Comparison of ENCODE assay signal across 10 mouse cellular contexts in genomic region chr10:119010884-119011283, GRCm38 (mm10).
A peak's percentile ranks its signal among the peaks of the same experiment; 100 is the strongest.
DNase-seq lines count a peak whose midpoint lies in the region; ATAC-seq and TF ChIP-seq lines count a peak whose summit lies in the region.
"Had no signal": no experiment of that assay in that cellular context is flagged by ENCODE, and none has a peak within 500 bp of the region (broad histone marks: within the 10 kb centered on the region; RNA-seq: fewer than 3 reads in every experiment).

No protein-coding gene starts in this region.

- no peak for TF ChIP-seq EP300 in liver, postnatal 0 days (IDR thresholded peaks at IDR 0.05; ENCODE audit: low read depth)

- DNase-seq in adrenal gland, postnatal 10 days, result peak; percentile 32
- DNase-seq in adrenal gland, adult 2 months, result no peak
- no peak for DNase-seq in intestine, embryonic 14.5 days (ENCODE audit: low spot score)
- peak; percentile 82 for DNase-seq in liver, postnatal 0 days
- DNase-seq in cerebellum, postnatal 36 days, result no peak
- DNase-seq in frontal cortex, postnatal 14 days (ENCODE audit: low spot score in 2 of 2), result no peak

- no peaks in the 10 kb centered on the region for H3K9me3 ChIP-seq in intestine, embryonic 14.5 days (ENCODE audit: control insufficient read depth, low read length)
- no peaks in the 10 kb centered on the region for H3K9me3 ChIP-seq in liver, postnatal 0 days (ENCODE audit: low read length)
- H3K9me3 ChIP-seq in stomach, embryonic 14.5 days (ENCODE audit: control insufficient read depth, low read depth, low read length), result no peaks in the 10 kb centered on the region
- no peaks in the 10 kb centered on the region for H3K9me3 ChIP-seq in neural tube, embryonic 15.5 days (replicated peaks)
- H3K9me3 ChIP-seq: forebrain, embryonic 12.5 days; neural tube, embryonic 12.5 days had no signal

- H3K4me3 ChIP-seq in intestine, embryonic 14.5 days (ENCODE audit: low read depth, low read length), result no peak overlapping the region
- no peak overlapping the region for H3K4me3 ChIP-seq in liver, postnatal 0 days (ENCODE audit: low read depth, low read length)
- no peak overlapping the region for H3K4me3 ChIP-seq in stomach, embryonic 14.5 days (ENCODE audit: low read depth, low read length)
- no peak overlapping the region for H3K4me3 ChIP-seq in neural tube, embryonic 15.5 days (replicated peaks)
- H3K4me3 ChIP-seq: forebrain, embryonic 12.5 days; neural tube, embryonic 12.5 days had no signal

- no peak for TF ChIP-seq CTCF in liver, postnatal 0 days (IDR thresholded peaks at IDR 0.05; ENCODE audit: low read depth)

- no peak overlapping the region for H3K27ac ChIP-seq in intestine, embryonic 14.5 days (ENCODE audit: low read depth)
- peak overlapping the region; percentile 84 for H3K27ac ChIP-seq in liver, postnatal 0 days (ENCODE audit: low read depth)
- 0 out of 2 replicates have a peak overlapping the region, but pooled peaks have one; percentile 15 for H3K27ac ChIP-seq in stomach, embryonic 14.5 days (ENCODE audit: low read length)
- no peak overlapping the region for H3K27ac ChIP-seq in neural tube, embryonic 15.5 days (replicated peaks)
- H3K27ac ChIP-seq: forebrain, embryonic 12.5 days; neural tube, embryonic 12.5 days had no signal

- peaks cover 9% of the 10 kb centered on the region for H3K4me1 ChIP-seq in intestine, embryonic 14.5 days (replicated peaks; ENCODE audit: control insufficient read depth, insufficient read depth, low read length)
- H3K4me1 ChIP-seq in liver, postnatal 0 days (ENCODE audit: insufficient read depth), result no peaks in the 10 kb centered on the region; the same call in 1 of the 2 replicates
- H3K4me1 ChIP-seq in stomach, embryonic 14.5 days (ENCODE audit: control insufficient read depth, insufficient read depth, low read length), result 0 out of 2 replicates have a peak, but pooled peaks cover 10% of the 10 kb centered on the region
- H3K4me1 ChIP-seq in neural tube, embryonic 15.5 days, result peaks cover 5% of the 10 kb centered on the region
- H3K4me1 ChIP-seq: forebrain, embryonic 12.5 days had no signal

- 19% methylated on average over 7 of the region's 7 CpGs for WGBS in intestine, embryonic 14.5 days
- WGBS in liver, postnatal 0 days (ENCODE audit: insufficient replicate concordance), result 30% methylated on average over 7 of the region's 7 CpGs
- 14% methylated on average over 7 of the region's 7 CpGs for WGBS in stomach, embryonic 14.5 days
- 45% methylated on average over 7 of the region's 7 CpGs for WGBS in neural tube, embryonic 15.5 days

- H3K27me3 ChIP-seq in intestine, embryonic 14.5 days (replicated peaks; ENCODE audit: control insufficient read depth, insufficient read depth, low read length), result no peaks in the 10 kb centered on the region
- H3K27me3 ChIP-seq in liver, postnatal 0 days (ENCODE audit: insufficient read depth, low read length), result no peaks in the 10 kb centered on the region
- no peaks in the 10 kb centered on the region for H3K27me3 ChIP-seq in stomach, embryonic 14.5 days (ENCODE audit: control insufficient read depth, insufficient read depth, low read length)
- H3K27me3 ChIP-seq in neural tube, embryonic 15.5 days (replicated peaks), result no peaks in the 10 kb centered on the region
- H3K27me3 ChIP-seq: forebrain, embryonic 12.5 days; neural tube, embryonic 12.5 days had no signal

- no peak overlapping the region for H3K9ac ChIP-seq in intestine, embryonic 14.5 days (ENCODE audit: low read length)
- H3K9ac ChIP-seq in liver, postnatal 0 days (replicated peaks), result no peak overlapping the region
- H3K9ac ChIP-seq in stomach, embryonic 14.5 days (replicated peaks; ENCODE audit: low read depth, low read length), result no peak overlapping the region
- H3K9ac ChIP-seq in neural tube, embryonic 15.5 days (replicated peaks), result no peak overlapping the region
- H3K9ac ChIP-seq: forebrain, embryonic 12.5 days; neural tube, embryonic 12.5 days had no signal

- ATAC-seq in intestine, embryonic 14.5 days (replicated peaks; ENCODE audit: low FRiP score, low TSS enrichment, low read depth), result 0 out of 2 replicates have a peak, but pooled peaks have one; percentile 28
- ATAC-seq in liver, postnatal 0 days, result peak; percentile 94
- peak; percentile 88 for ATAC-seq in stomach, embryonic 14.5 days (ENCODE audit: insufficient number of reproducible peaks, insufficient read depth, low FRiP score, low read depth)
- ATAC-seq in neural tube, embryonic 15.5 days (ENCODE audit: low FRiP score), result no peak

- no peaks in the 10 kb centered on the region for H3K36me3 ChIP-seq in intestine, embryonic 14.5 days (ENCODE audit: control insufficient read depth, insufficient read depth, low read length)
- no peaks in the 10 kb centered on the region for H3K36me3 ChIP-seq in liver, postnatal 0 days (replicated peaks; ENCODE audit: insufficient read depth, low read length)
- no peaks in the 10 kb centered on the region for H3K36me3 ChIP-seq in stomach, embryonic 14.5 days (ENCODE audit: control insufficient read depth, insufficient read depth, low read length)
- H3K36me3 ChIP-seq in neural tube, embryonic 15.5 days, result no peaks in the 10 kb centered on the region
- H3K36me3 ChIP-seq: forebrain, embryonic 12.5 days; neural tube, embryonic 12.5 days had no signal

- no peak overlapping the region; the same call in 1 of the 2 replicates for H3K4me2 ChIP-seq in intestine, embryonic 14.5 days (ENCODE audit: low read length)
- peak overlapping the region; percentile 58 for H3K4me2 ChIP-seq in liver, postnatal 0 days (ENCODE audit: low read depth, low read length)
- 0 out of 2 replicates have a peak overlapping the region, but pooled peaks have one; percentile 12 for H3K4me2 ChIP-seq in stomach, embryonic 14.5 days (replicated peaks; ENCODE audit: low read depth, low read length)
- H3K4me2 ChIP-seq in neural tube, embryonic 15.5 days, result no peak overlapping the region
- H3K4me2 ChIP-seq: forebrain, embryonic 12.5 days; neural tube, embryonic 12.5 days had no signal

Comparison
In these comparisons a context has a peak if more than half of its experiments do, and no peak if none do; other contexts are left out.
1. DNase-seq: peak in adrenal gland, postnatal 10 days (single experiment) and liver, postnatal 0 days (single experiment); none in adrenal gland, adult 2 months (single experiment), intestine, embryonic 14.5 days (single experiment), cerebellum, postnatal 36 days (0 of 2) and frontal cortex, postnatal 14 days (0 of 2).
2. H3K27ac ChIP-seq: peak in liver, postnatal 0 days (single experiment) and stomach, embryonic 14.5 days (single experiment); none in intestine, embryonic 14.5 days (single experiment) and neural tube, embryonic 15.5 days (single experiment).
3. H3K4me2 ChIP-seq: peak in liver, postnatal 0 days (single experiment) and stomach, embryonic 14.5 days (single experiment); none in intestine, embryonic 14.5 days (single experiment) and neural tube, embryonic 15.5 days (single experiment).